Mouse (Mus musculus) heart, adult 9 months (tissue): Measurements from ENCODE around the gene Spaca4.

Source experiments
- DNase-seq, 2 experiments: peaks; one replicate each; pipeline ENCODE4 v3.0.0; 2022; ENCODE audit warnings: low spot score in 2 of 2

Spaca4 gene

GRCm38 (mm10) chr7:45727625-45728024 is 2.0 kb upstream of the Spaca4 start:
- DNase-seq = no peak

GRCm38 (mm10) chr7:45726419-45726818 is 806 bp upstream of the Spaca4 start:
- no peak for DNase-seq

- no peak for DNase-seq
Measured at GRCm38 (mm10) chr7:45725151-45725550, 462 bp downstream of the Spaca4 start.

GRCm38 (mm10) chr7:45723781-45724180 is 1.8 kb downstream of the Spaca4 start:
- DNase-seq = no peak

GRCm38 (mm10) chr7:45723301-45723700 is 2.3 kb downstream of the Spaca4 start:
- no peak for DNase-seq

GRCm38 (mm10) chr7:45722348-45722713 is 3.3 kb downstream of the Spaca4 start:
- no peak for DNase-seq

- DNase-seq = peak in 1 of 2 experiments; percentile 16
Measured at GRCm38 (mm10) chr7:45721642-45722347, 3.8 kb downstream of the Spaca4 start.

GRCm38 (mm10) chr7:45721234-45721571 is 4.4 kb downstream of the Spaca4 start:
- DNase-seq = no peak

GRCm38 (mm10) chr7:45720413-45721233 is 5.0 kb downstream of the Spaca4 start, which contains the start of gene Fam83e:
Gene Fam83e, plus strand, starts transcription at chr7:45721212.
- DNase-seq = no peak

- DNase-seq = no peak
Measured at GRCm38 (mm10) chr7:45719738-45720412, 5.7 kb downstream of the Spaca4 start.

GRCm38 (mm10) chr7:45719180-45719579 is 6.4 kb downstream of the Spaca4 start:
- DNase-seq = no peak

- DNase-seq = no peak
Measured at GRCm38 (mm10) chr7:45718331-45718730, 7.3 kb downstream of the Spaca4 start.

- peak; percentile 95 to 98 for DNase-seq
Measured at GRCm38 (mm10) chr7:45717918-45718297, 7.7 kb downstream of the Spaca4 start, which contains the start of gene Sphk2. Gene Sphk2, minus strand, starts transcription at chr7:45718002.

- DNase-seq = no peak
Measured at GRCm38 (mm10) chr7:45716952-45717917, 8.4 kb downstream of the Spaca4 start.

GRCm38 (mm10) chr7:45716460-45716857 is 9.2 kb downstream of the Spaca4 start:
- DNase-seq = peak in 1 of 2 experiments; percentile 25

- peak; percentile 39 to 55 for DNase-seq
Measured at GRCm38 (mm10) chr7:45715741-45716459, 9.7 kb downstream of the Spaca4 start.

- peak; percentile 98 for DNase-seq
Measured at GRCm38 (mm10) chr7:45715090-45715708, 10.4 kb downstream of the Spaca4 start, which contains the start of gene Rpl18. Gene Rpl18, plus strand, starts transcription at chr7:45715457.

GRCm38 (mm10) chr7:45714630-45715089 is 11.0 kb downstream of the Spaca4 start:
- DNase-seq = no peak

- peak in 1 of 2 experiments; percentile 13 for DNase-seq
Measured at GRCm38 (mm10) chr7:45713881-45714520, 11.6 kb downstream of the Spaca4 start.
